Mouse (Mus musculus): ENCODE data around the gene Ube2r2.

DNA sequence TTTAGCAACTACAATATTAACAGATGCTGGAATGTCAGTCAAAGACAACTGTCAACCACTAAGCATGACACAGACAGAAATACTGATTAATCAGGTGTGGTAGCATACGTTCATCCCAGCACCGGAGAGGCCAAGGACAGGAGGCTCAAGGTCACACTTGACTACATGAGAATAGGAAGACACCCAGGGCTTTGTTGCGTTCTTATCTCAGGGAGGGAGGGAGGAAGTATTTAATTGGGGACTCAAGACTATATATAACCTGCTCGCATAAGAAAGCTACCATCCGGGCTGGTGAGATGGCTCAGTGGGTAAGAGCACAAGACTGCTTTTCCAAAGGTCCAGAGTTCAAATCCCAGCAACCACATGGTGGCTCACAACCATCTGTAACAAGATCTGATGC, 100.1 kb downstream of the Ube2r2 start:
- TF ChIP-seq CTCF (conservative IDR thresholded peaks at IDR 0.05 in 1 of 2, IDR thresholded peaks at IDR 0.05 in 1 of 2; ENCODE audit: low read depth in 2 of 2, low read length in 2 of 2) (no peak), POLR2AphosphoS2 (IDR thresholded peaks at IDR 0.05; ENCODE audit: low read depth, low read length) (no peak), MAZ (IDR thresholded peaks at IDR 0.05; ENCODE audit: low read depth, low read length) (no peak), UBTF (IDR thresholded peaks at IDR 0.05; ENCODE audit: low read depth, low read length) (no peak), USF1 (IDR thresholded peaks at IDR 0.05; ENCODE audit: low read depth, low read length) (no peak), GABPA (IDR thresholded peaks at IDR 0.05; ENCODE audit: insufficient replicate concordance, low read depth, low read length) (no peak), ELF1 (IDR thresholded peaks at IDR 0.05; ENCODE audit: low read depth, low read length) (no peak), POLR2A (IDR thresholded peaks at IDR 0.05; ENCODE audit: low read depth, low read length) (no peak), ZMIZ1 (IDR thresholded peaks at IDR 0.05; ENCODE audit: low read depth, low read length) (no peak), PAX5 (IDR thresholded peaks at IDR 0.05; ENCODE audit: low read length) (no peak), HCFC1 (IDR thresholded peaks at IDR 0.05; ENCODE audit: low read depth, low read length) (no peak)
